Comparison of ENCODE assay signal across 21 mouse cellular contexts in the genomic region with DNA sequence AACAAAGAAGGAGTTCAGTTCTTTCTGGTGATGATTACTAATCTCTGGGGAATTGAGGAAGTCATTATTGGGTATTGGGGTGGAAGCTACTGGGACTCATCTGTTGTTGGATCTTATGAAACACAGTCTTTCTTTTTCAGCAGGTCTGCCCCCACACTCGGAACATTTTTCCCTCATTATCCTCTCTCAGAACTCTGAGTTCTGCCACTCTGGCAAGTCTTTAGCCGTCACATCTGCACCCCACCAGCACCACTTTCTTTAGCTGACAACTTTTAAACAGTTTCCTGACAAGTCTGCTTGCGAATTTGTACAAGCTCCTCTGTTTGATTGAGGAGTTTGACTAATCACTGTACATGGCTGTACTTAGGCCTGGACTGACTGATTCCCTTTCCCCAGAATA.
A peak's percentile ranks its signal among the peaks of the same experiment; 100 is the strongest.
DNase-seq lines count a peak whose midpoint lies in the region; ATAC-seq and TF ChIP-seq lines count a peak whose summit lies in the region.
"Had no signal": no experiment of that assay in that cellular context is flagged by ENCODE, and none has a peak within 500 bp of the region (broad histone marks: within the 10 kb centered on the region; RNA-seq: fewer than 3 reads in every experiment).

No protein-coding gene starts in this region.

- no peaks in the 10 kb centered on the region for H3K36me3 ChIP-seq in forebrain, embryonic 12.5 days (replicated peaks)
- no peaks in the 10 kb centered on the region for H3K36me3 ChIP-seq in forebrain, embryonic 13.5 days (ENCODE audit: poor library complexity, severe bottlenecking)
- no peaks in the 10 kb centered on the region for H3K36me3 ChIP-seq in liver, adult 2 months (ENCODE audit: control insufficient read depth, insufficient read depth, low read length)
- H3K36me3 ChIP-seq: embryonic facial prominence, embryonic 13.5 days; forebrain, embryonic 15.5 days; G1E; heart, embryonic 12.5 days; hindbrain, embryonic 15.5 days had no signal

- H3K4me3 ChIP-seq in forebrain, embryonic 12.5 days (replicated peaks) = no peak overlapping the region
- no peak overlapping the region for H3K4me3 ChIP-seq in forebrain, embryonic 13.5 days
- no peak overlapping the region for H3K4me3 ChIP-seq in layer of hippocampus, adult 2 months
- no peak overlapping the region for H3K4me3 ChIP-seq in liver, adult 2 months (ENCODE audit: insufficient read depth, low read depth, low read length)
- H3K4me3 ChIP-seq in embryonic fibroblast, embryonic 13.5 days (ENCODE audit: insufficient read depth, low read length) = no peak overlapping the region
- H3K4me3 ChIP-seq: embryonic facial prominence, embryonic 13.5 days; forebrain, embryonic 15.5 days; heart, embryonic 12.5 days; hindbrain, embryonic 15.5 days had no signal

- no peak for ATAC-seq in forebrain, embryonic 12.5 days (ENCODE audit: low FRiP score)
- ATAC-seq in forebrain, embryonic 13.5 days = no peak
- ATAC-seq: CD4-positive, CD25-positive, alpha-beta regulatory T cell, adult 4 months; forebrain, embryonic 15.5 days had no signal

- peaks cover 42% of the 10 kb centered on the region for H3K4me1 ChIP-seq in forebrain, embryonic 12.5 days
- peaks cover 48% of the 10 kb centered on the region for H3K4me1 ChIP-seq in forebrain, embryonic 13.5 days
- peaks cover 44% of the 10 kb centered on the region for H3K4me1 ChIP-seq in liver, adult 2 months (ENCODE audit: control insufficient read depth, insufficient read depth, low read length)
- peaks cover 23% of the 10 kb centered on the region for H3K4me1 ChIP-seq in embryonic fibroblast, embryonic 13.5 days (ENCODE audit: control insufficient read depth, insufficient read depth, low read length)

- H3K9me3 ChIP-seq in forebrain, embryonic 12.5 days = no peaks in the 10 kb centered on the region
- no peaks in the 10 kb centered on the region for H3K9me3 ChIP-seq in forebrain, embryonic 13.5 days (replicated peaks)
- H3K9me3 ChIP-seq: embryonic facial prominence, embryonic 13.5 days; forebrain, embryonic 15.5 days; heart, embryonic 12.5 days; hindbrain, embryonic 15.5 days had no signal

- 0 out of 2 replicates have a peak overlapping the region, but pooled peaks have one; percentile 42 for H3K27ac ChIP-seq in forebrain, embryonic 12.5 days
- H3K27ac ChIP-seq in forebrain, embryonic 13.5 days = no peak overlapping the region
- H3K27ac ChIP-seq in layer of hippocampus, adult 2 months = peak overlapping the region; percentile 52
- 0 out of 2 replicates have a peak overlapping the region, but pooled peaks have one; percentile 17 for H3K27ac ChIP-seq in liver, adult 2 months (replicated peaks; ENCODE audit: insufficient read depth, low read depth, low read length)
- peak overlapping the region; percentile 42; the same call in 1 of the 2 replicates for H3K27ac ChIP-seq in embryonic fibroblast, embryonic 13.5 days (ENCODE audit: insufficient read depth, low read length)
- H3K27ac ChIP-seq: embryonic facial prominence, embryonic 13.5 days; forebrain, embryonic 15.5 days; hindbrain, embryonic 15.5 days had no signal

- DNase-seq in layer of hippocampus, adult 2 months (ENCODE audit: low spot score in 2 of 2) = no peak
- DNase-seq in layer of hippocampus, postnatal 25 days (ENCODE audit: extremely low spot score in 1 of 2, low spot score in 1 of 2) = no peak
- no peak for DNase-seq in liver, adult 2 months (ENCODE audit: extremely low read depth, low read depth, low spot score)
- DNase-seq in liver = no peak
- DNase-seq in adrenal gland, postnatal 4 days (ENCODE audit: low spot score in 2 of 2) = no peak
- DNase-seq: adrenal gland, postnatal 10 days; B cell, adult 2 months; cerebellum, adult 18-20 months; cerebellum, adult 9-11 months; cerebellum, postnatal 36 days; gastrocnemius, postnatal 14 days; heart, postnatal 36 days had no signal

- no peak overlapping the region for H3K9ac ChIP-seq in forebrain, embryonic 12.5 days
- no peak overlapping the region for H3K9ac ChIP-seq in forebrain, embryonic 13.5 days
- no peak overlapping the region for H3K9ac ChIP-seq in liver, adult 2 months (ENCODE audit: low read depth, low read length)
- H3K9ac ChIP-seq: embryonic facial prominence, embryonic 13.5 days; forebrain, embryonic 15.5 days; heart, embryonic 12.5 days; hindbrain, embryonic 15.5 days had no signal

- H3K27me3 ChIP-seq in forebrain, embryonic 12.5 days = no peaks in the 10 kb centered on the region
- H3K27me3 ChIP-seq in forebrain, embryonic 13.5 days = no peaks in the 10 kb centered on the region
- H3K27me3 ChIP-seq in liver, adult 2 months (ENCODE audit: control insufficient read depth, insufficient read depth, low read length) = no peaks in the 10 kb centered on the region
- H3K27me3 ChIP-seq: embryonic facial prominence, embryonic 13.5 days; forebrain, embryonic 15.5 days; heart, embryonic 12.5 days; hindbrain, embryonic 15.5 days had no signal

- 44% methylated on average over 3 of the region's 3 CpGs for WGBS in forebrain, embryonic 12.5 days
- 47% methylated on average over 3 of the region's 3 CpGs for WGBS in forebrain, embryonic 13.5 days
- 84% methylated on average over 3 of the region's 3 CpGs for WGBS in liver, adult 2 months

- no peak for TF ChIP-seq CTCF in layer of hippocampus, adult 2 months (conservative IDR thresholded peaks at IDR 0.05)
- no peak for TF ChIP-seq CTCF in liver, adult 2 months (IDR thresholded peaks at IDR 0.05; ENCODE audit: low read depth, low read length)
- no peak for TF ChIP-seq CTCF in embryonic fibroblast, embryonic 13.5 days (IDR thresholded peaks at IDR 0.05; ENCODE audit: borderline replicate concordance, insufficient read depth, low read length)

- no peak overlapping the region for H3K4me2 ChIP-seq in forebrain, embryonic 12.5 days
- H3K4me2 ChIP-seq in forebrain, embryonic 13.5 days = no peak overlapping the region
- H3K4me2 ChIP-seq: embryonic facial prominence, embryonic 13.5 days; forebrain, embryonic 15.5 days; heart, embryonic 12.5 days; hindbrain, embryonic 15.5 days had no signal

- TF ChIP-seq POLR2A in liver, adult 2 months (IDR thresholded peaks at IDR 0.05; ENCODE audit: extremely low read depth, insufficient read depth, low read length) = no peak
- no peak for TF ChIP-seq POLR2A in embryonic fibroblast, embryonic 13.5 days (IDR thresholded peaks at IDR 0.05; ENCODE audit: low read depth, low read length)

- peaks cover 32% of the 10 kb centered on the region; the same call in 1 of the 2 replicates for H3K79me2 ChIP-seq in liver, adult 2 months (ENCODE audit: control insufficient read depth, insufficient read depth, low read length)
